Mouse (Mus musculus) frontal cortex, postnatal 14 days (tissue): ENCODE data around the gene Smg6.

Experiments
- DNase-seq, 2 experiments: peaks; one replicate each; pipeline ENCODE4 v3.0.0; 2022; ENCODE audit warnings: low spot score in 2 of 2

The Smg6 gene

GRCm38 (mm10) chr11:74927236-74927725, 1.7 kb downstream of the Smg6 start:
- DNase-seq, result no peak

- DNase-seq, result no peak
Observed at GRCm38 (mm10) chr11:74929111-74929510, 3.5 kb downstream of the Smg6 start.

GRCm38 (mm10) chr11:74930391-74930790, 4.8 kb downstream of the Smg6 start:
- DNase-seq, result no peak

GRCm38 (mm10) chr11:74946348-74946747, 20.7 kb downstream of the Smg6 start:
- no peak for DNase-seq

GRCm38 (mm10) chr11:74954901-74955300, 29.3 kb downstream of the Smg6 start:
- no peak for DNase-seq

GRCm38 (mm10) chr11:74956006-74956405, 30.4 kb downstream of the Smg6 start:
- DNase-seq, result no peak

- DNase-seq, result no peak
Observed at GRCm38 (mm10) chr11:74957600-74957999, 32.0 kb downstream of the Smg6 start.

- DNase-seq, result no peak
Observed at GRCm38 (mm10) chr11:74959501-74959900, 33.9 kb downstream of the Smg6 start.

- no peak for DNase-seq
Observed at GRCm38 (mm10) chr11:74960031-74960551, 34.5 kb downstream of the Smg6 start.

GRCm38 (mm10) chr11:74961953-74962352, 36.3 kb downstream of the Smg6 start:
- no peak for DNase-seq

- no peak for DNase-seq
Observed at GRCm38 (mm10) chr11:74962846-74963407, 37.3 kb downstream of the Smg6 start.

- no peak for DNase-seq
Observed at GRCm38 (mm10) chr11:74965516-74965915, 39.9 kb downstream of the Smg6 start.

- no peak for DNase-seq
Observed at GRCm38 (mm10) chr11:74973290-74974157, 47.9 kb downstream of the Smg6 start.

- DNase-seq, result no peak
Observed at GRCm38 (mm10) chr11:74974615-74975014, 49.0 kb downstream of the Smg6 start.

- DNase-seq, result no peak
Observed at GRCm38 (mm10) chr11:74976835-74977687, 51.4 kb downstream of the Smg6 start.

- DNase-seq, result peak; percentile 39 to 61
Observed at GRCm38 (mm10) chr11:74981464-74981863, 55.8 kb downstream of the Smg6 start.

- no peak for DNase-seq
Observed at GRCm38 (mm10) chr11:74982241-74982640, 56.6 kb downstream of the Smg6 start.

- DNase-seq, result no peak
Observed at GRCm38 (mm10) chr11:74988162-74988561, 62.5 kb downstream of the Smg6 start.

GRCm38 (mm10) chr11:74989047-74989446, 63.4 kb downstream of the Smg6 start:
- DNase-seq, result no peak

GRCm38 (mm10) chr11:74990501-74990900, 64.9 kb downstream of the Smg6 start:
- no peak for DNase-seq

- DNase-seq, result no peak
Observed at GRCm38 (mm10) chr11:74991290-74991689, 65.7 kb downstream of the Smg6 start.

GRCm38 (mm10) chr11:74992427-74992987, 66.9 kb downstream of the Smg6 start:
- DNase-seq, result no peak
